Mouse (Mus musculus): ENCODE data around the gene Ssh3.

DNA sequence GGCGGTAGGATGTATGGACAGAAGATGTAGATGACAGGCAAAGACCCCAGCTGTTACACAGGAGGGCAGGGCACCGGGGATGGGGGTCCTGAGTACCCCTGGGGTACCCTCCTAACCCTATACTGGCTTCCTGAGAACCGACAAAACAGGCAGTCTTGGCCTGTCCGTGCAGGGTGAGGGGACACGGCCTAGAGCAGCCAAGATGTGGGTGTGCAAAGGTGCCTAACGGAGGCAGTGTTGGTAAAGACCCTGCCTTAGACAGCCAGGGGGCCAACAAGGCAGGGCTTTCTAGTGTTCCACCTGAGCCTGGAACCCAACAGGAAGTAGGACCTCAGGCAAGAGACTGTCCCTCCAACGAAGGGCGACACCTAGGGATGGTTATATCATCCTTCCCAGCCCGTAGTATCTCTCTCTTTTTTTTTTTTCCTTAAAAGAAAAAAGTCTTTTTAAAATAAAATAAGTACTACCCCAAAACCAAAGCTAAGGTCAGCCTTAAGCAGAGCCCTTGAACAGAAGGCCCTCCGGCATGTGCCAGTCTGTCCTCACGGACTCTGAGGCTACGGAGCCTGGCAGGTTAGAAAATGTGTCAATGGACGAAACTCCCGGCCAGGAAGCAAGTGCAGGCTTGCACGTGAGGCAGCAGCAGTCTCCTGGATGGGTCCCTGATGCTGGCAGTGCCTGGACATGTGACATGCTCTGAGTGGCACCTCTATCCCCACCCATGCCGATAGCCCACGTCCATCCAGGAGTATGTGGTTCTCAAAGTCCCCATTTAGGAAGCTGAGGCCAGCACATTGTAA lies 29.5 kb upstream of the Ssh3 start:
- TF ChIP-seq ZNF384 (IDR thresholded peaks at IDR 0.05; ENCODE audit: low read depth, low read length) (no peak), ZC3H11A (IDR thresholded peaks at IDR 0.05; ENCODE audit: borderline replicate concordance, low read depth, low read length) (no peak), HCFC1 (IDR thresholded peaks at IDR 0.05; ENCODE audit: borderline replicate concordance, insufficient read depth, low read length) (no peak), MAFK (IDR thresholded peaks at IDR 0.05; ENCODE audit: insufficient read depth, low read depth, low read length) (no peak)
